Mouse (Mus musculus) neural tube, embryonic 12.5 days (tissue): ENCODE data around the gene Popdc2. TPM values are rescaled to one million over a fixed set of nuclear protein-coding genes. Genes with fewer than 3 reads are reported as not detected.

Source experiments
- polyA plus RNA-seq: library from polyadenylated mRNA; unstranded; fragments of >200 nt; fragmentation: Nextera tagmentation; extraction: Ambion mirVana; gene quantifications from 2 replicates; pipeline ENCODE4 v1.2.1, GENCODE M21; 2016

Popdc2 gene
- polyA plus RNA-seq, 1 experiment from 2014 or later: 0.94 TPM

Other genes starting within 250 kb of the Popdc2 start
- not detected in 2 replicates for gene Nr1i2, start 67.4 kb upstream of the Popdc2 start, polyA plus RNA-seq
- gene Maats1, start 20.1 kb upstream of the Popdc2 start, polyA plus RNA-seq: 0.22 and 0.25 TPM in 2 replicates
- 127 and 128 TPM in 2 replicates for gene Cox17, start 15.2 kb upstream of the Popdc2 start, polyA plus RNA-seq
- gene Gm21987, start 15.2 kb upstream of the Popdc2 start, polyA plus RNA-seq: not detected in 2 replicates
- 0.28 and 0.42 TPM in 2 replicates for gene Pla1a, start 70.9 kb downstream of the Popdc2 start, polyA plus RNA-seq
- gene Adprh, start 90.5 kb downstream of the Popdc2 start, polyA plus RNA-seq: 150 and 156 TPM in 2 replicates
- 0.46 and 0.87 TPM in 2 replicates for gene Cd80, start 93.4 kb downstream of the Popdc2 start, polyA plus RNA-seq
- gene Timmdc1, start 160.5 kb downstream of the Popdc2 start, polyA plus RNA-seq: 31.6 and 38.3 TPM in 2 replicates
- 70.2 and 72.9 TPM in 2 replicates for gene Poglut1, start 188.0 kb downstream of the Popdc2 start, polyA plus RNA-seq
- gene Tmem39a, start 196.5 kb downstream of the Popdc2 start, polyA plus RNA-seq: 67.1 and 68.6 TPM in 2 replicates